Mouse (Mus musculus) lung, postnatal 10 days (tissue): Measurements from ENCODE around the gene Vmn2r120.
"Not testable (repeated sequence)": the region's sequence is repeated elsewhere in the genome, so short reads cannot be mapped to it uniquely, and the experiment has no call there.

ENCODE experiments used
- DNase-seq: peaks from one replicate; pipeline ENCODE4 v3.0.0; 2021

Gene Vmn2r120

GRCm38 (mm10) chr17:57545405-57545804 lies at the start of gene Vmn2r120:
Gene Vmn2r120 (minus strand): TSS chr17:57545505.
- DNase-seq: no peak

GRCm38 (mm10) chr17:57587273-57587672 lies 42.0 kb upstream of the Vmn2r120 start:
- not testable (repeated sequence) for DNase-seq

GRCm38 (mm10) chr17:57574075-57574705 lies 28.9 kb upstream of the Vmn2r120 start:
- DNase-seq: no peak
